In the genomic region with DNA sequence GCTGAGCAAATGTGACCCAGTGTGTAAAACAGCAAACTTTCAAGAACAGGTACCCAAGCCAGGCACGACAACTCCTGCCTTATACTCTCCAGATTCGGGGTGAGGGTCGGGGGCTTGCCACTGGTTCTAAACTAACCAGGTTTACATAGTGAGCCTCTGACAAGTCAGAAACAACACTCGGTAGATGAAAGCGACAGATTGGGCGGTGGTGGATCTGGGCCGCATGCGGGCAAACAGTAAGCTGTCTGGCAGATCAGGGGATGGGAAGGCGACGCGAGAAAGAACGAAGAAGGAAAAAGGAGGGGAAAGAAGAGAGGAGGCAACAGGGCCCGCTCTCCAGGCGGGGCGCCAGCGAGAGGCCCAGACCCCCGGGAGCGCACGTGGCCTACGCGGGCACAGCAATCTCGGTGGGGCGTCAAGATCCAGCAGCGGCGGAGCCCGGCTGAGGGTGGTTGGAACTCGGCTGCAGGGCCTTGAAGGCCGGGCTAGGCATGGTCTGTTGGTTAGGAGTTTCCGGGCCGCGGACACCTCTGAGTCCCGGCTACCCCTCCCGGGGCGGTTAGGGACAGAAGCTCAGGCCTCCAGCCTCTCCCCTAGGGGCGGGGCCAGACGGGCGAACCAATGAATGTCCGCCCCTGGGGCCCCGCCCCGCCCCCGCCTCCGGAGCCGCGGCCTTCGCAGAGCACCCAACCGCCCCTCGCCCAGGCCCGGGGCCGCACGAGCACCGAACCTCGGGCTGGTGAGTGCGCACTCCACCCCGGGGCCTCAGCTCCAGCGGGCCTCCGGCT, we compare ENCODE assay signal across 7 mouse cellular contexts. TPM values are rescaled to one million over a fixed set of nuclear protein-coding genes. Genes with fewer than 3 reads are reported as not detected.
DNase-seq lines count a peak whose midpoint lies in the region; ATAC-seq lines count a peak whose summit lies in the region.

A gene (plus strand): TSS at position 405 of the 788 bp plus-strand sequence.

- no peaks in the 10 kb centered on the region for H3K27me3 ChIP-seq in intestine, embryonic 16.5 days (replicated peaks; ENCODE audit: control insufficient read depth, insufficient read depth, low read length)
- H3K27me3 ChIP-seq in midbrain, embryonic 11.5 days (ENCODE audit: control insufficient read depth, insufficient read depth, low read length): no peaks in the 10 kb centered on the region

- DNase-seq in adrenal gland, adult 18-20 months (ENCODE audit: low spot score in 2 of 2): peak; percentile 95 to 96
- peak; percentile 98 for DNase-seq in embryo, embryonic 11 days
- DNase-seq in gastrocnemius, postnatal 36 days: peak; percentile 91 to 97
- DNase-seq in left cerebral cortex, postnatal 36 days (ENCODE audit: low spot score in 2 of 2): peak; percentile 91 to 93
- peak; percentile 99 for DNase-seq in midbrain, embryonic 11.5 days (ENCODE audit: low spot score, missing footprints)
- DNase-seq in skeletal muscle tissue, adult 2 months (ENCODE audit: low read depth, low spot score): peak; percentile 92

- intact Hi-C loops in gastrocnemius, postnatal 36 days (cut with DNase I): no loop called here
- intact Hi-C loops in left cerebral cortex, postnatal 36 days (cut with DNase I): no loop called here

- H3K4me1 ChIP-seq in intestine, embryonic 16.5 days (ENCODE audit: control insufficient read depth, insufficient read depth, low read length): peaks cover 18% of the 10 kb centered on the region
- H3K4me1 ChIP-seq in midbrain, embryonic 11.5 days (ENCODE audit: control insufficient read depth, insufficient read depth, low read length): peaks cover 17% of the 10 kb centered on the region

- peak within 1 kb of the TSS; percentile 92 for H3K4me3 ChIP-seq in intestine, embryonic 16.5 days (ENCODE audit: low read length)
- peak within 1 kb of the TSS; percentile 81 for H3K4me3 ChIP-seq in midbrain, embryonic 11.5 days (ENCODE audit: low read depth, low read length)

- ATAC-seq in intestine, embryonic 16.5 days: peak; percentile 98
- ATAC-seq in midbrain, embryonic 11.5 days (ENCODE audit: low FRiP score): peak; percentile 97

- H3K9me3 ChIP-seq in intestine, embryonic 16.5 days (ENCODE audit: control insufficient read depth, low read length): no peaks in the 10 kb centered on the region
- no peaks in the 10 kb centered on the region for H3K9me3 ChIP-seq in midbrain, embryonic 11.5 days (ENCODE audit: control insufficient read depth, low read length)

- WGBS in intestine, embryonic 16.5 days: under 1% methylated on average over 54 of the region's 56 CpGs
- WGBS in midbrain, embryonic 11.5 days: under 1% methylated on average over 54 of the region's 56 CpGs

- peak within 1 kb of the TSS; percentile 96 for H3K9ac ChIP-seq in intestine, embryonic 16.5 days (ENCODE audit: low read depth, low read length)
- peak within 1 kb of the TSS; percentile 89 for H3K9ac ChIP-seq in midbrain, embryonic 11.5 days (ENCODE audit: low read length)

- peak within 1 kb of the TSS; percentile 97 for H3K27ac ChIP-seq in intestine, embryonic 16.5 days (ENCODE audit: low read length)
- peak within 1 kb of the TSS; percentile 74 for H3K27ac ChIP-seq in midbrain, embryonic 11.5 days (ENCODE audit: low read depth, low read length)

- H3K4me2 ChIP-seq in intestine, embryonic 16.5 days (ENCODE audit: low read depth, low read length): peak within 1 kb of the TSS; percentile 91
- peak within 1 kb of the TSS; percentile 80 for H3K4me2 ChIP-seq in midbrain, embryonic 11.5 days

- no peaks in the 10 kb centered on the region for H3K36me3 ChIP-seq in intestine, embryonic 16.5 days (ENCODE audit: control insufficient read depth, insufficient read depth, low read length)
- peaks cover 3% of the 10 kb centered on the region; the same call in 1 of the 2 replicates for H3K36me3 ChIP-seq in midbrain, embryonic 11.5 days (ENCODE audit: control insufficient read depth, insufficient read depth, low read length)

RNA-seq across cellular contexts. Expression of the gene that starts here (rescaled TPM):
- total RNA-seq in adrenal gland, adult 18-20 months (2021): 10 to 100 TPM; 23.6 to 29.6 TPM
- 10 to 100 TPM; 16.4 to 16.8 TPM for total RNA-seq in gastrocnemius, postnatal 36 days (2021)
- polyA plus RNA-seq in intestine, embryonic 16.5 days (2015; fragmentation: Nextera tagmentation; extraction: Ambion mirVana): 34.2 and 37.8 TPM in 2 replicates
- 10 to 100 TPM; 61.0 to 61.4 TPM for total RNA-seq in left cerebral cortex, postnatal 36 days (2021)
- 49.3 and 54.0 TPM in 2 replicates for polyA plus RNA-seq in midbrain, embryonic 11.5 days (2014; fragmentation: Nextera tagmentation; extraction: Ambion mirVana)

Comparison
In these comparisons a context has a peak if more than half of its experiments do, and no peak if none do; other contexts are left out.
1. Peak in every context shown above with its lines: DNase-seq, ATAC-seq, H3K4me3 ChIP-seq and H3K27ac ChIP-seq.